Mouse (Mus musculus) heart, postnatal 14 days (tissue): ENCODE measurements around the gene Saa3. TPM values are rescaled to one million over a fixed set of nuclear protein-coding genes. Genes with fewer than 3 reads are reported as not detected.
A peak's percentile ranks its signal among the peaks of the same experiment; 100 is the strongest.
"Not testable (repeated sequence)": the region's sequence is repeated elsewhere in the genome, so short reads cannot be mapped to it uniquely, and the experiment has no call there.

Experiments used
- DNase-seq, 2 experiments: peaks; one replicate each; pipeline ENCODE4 v3.0.0; 2021 to 2022
- intact Hi-C: fragments of 180-260 bp; cut with DNase I; formaldehyde crosslinking; loops from one replicate; pipeline ENCODE4 v1.15.1; 2025
- total RNA-seq, 2 experiments: library from RNA; stranded (reverse); gene quantifications; 2 replicates each; pipeline ENCODE4 v1.2.3; 2021

The Saa3 gene
- total RNA-seq, 2 experiments from 2014 or later: 1.6 TPM

DNA sequence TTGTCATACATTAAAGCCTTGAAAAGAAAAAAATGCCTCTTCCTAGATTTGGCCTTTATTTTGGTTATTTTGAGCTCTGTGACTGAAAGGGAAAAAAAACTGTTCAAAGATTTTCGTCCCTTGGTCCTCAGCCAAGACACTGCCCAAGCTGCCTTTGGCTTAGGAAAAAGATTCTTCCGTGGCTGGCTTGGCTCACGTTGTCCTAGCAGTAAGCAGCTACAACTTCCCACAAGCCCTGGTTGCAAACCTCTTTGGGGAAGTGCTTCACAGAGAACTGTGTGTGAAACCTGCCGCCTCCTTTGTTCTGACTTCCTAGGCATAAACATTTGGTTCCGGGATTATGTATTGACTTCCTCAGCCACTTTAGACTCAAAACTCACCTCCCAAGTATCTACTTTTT is 1.4 kb upstream of the Saa3 start:
- intact Hi-C loops: loop anchor here (10.0 kb wide), 1 partner anchor 288 kb away; the partner anchor contains the start of gene Spty2d1
- DNase-seq: peak; percentile 14 to 27

GRCm38 (mm10) chr7:46714518-46714917 is 982 bp downstream of the Saa3 start:
- DNase-seq: peak; percentile 65 to 77
- intact Hi-C loops: loop anchor here (2.0 to 10.0 kb wide), 2 partner anchors 56 to 290 kb away; partner anchors contain the start of gene Spty2d1

DNA sequence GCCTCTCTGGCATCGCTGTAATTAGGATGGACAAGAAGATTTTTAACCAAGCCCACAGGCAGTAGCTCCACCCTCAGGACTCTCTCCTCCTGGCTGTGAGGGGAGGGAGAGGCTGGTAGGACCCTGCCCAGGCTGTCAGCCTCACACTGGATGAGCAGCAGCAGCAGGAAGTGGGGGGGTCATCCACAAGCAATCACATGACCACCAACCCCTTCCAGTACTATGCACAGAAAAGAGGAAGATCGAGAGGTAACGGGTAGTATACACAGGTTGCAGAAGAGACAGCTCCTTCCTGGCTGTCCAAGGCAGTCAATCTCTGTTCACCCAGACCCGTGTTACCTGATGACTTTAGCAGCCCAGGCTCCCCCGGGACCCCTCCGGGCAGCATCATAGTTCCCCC is 3.2 kb downstream of the Saa3 start:
- DNase-seq: no peak
- intact Hi-C loops: loop anchor here (10.0 kb wide), 1 partner anchor 293 kb away; the partner anchor contains the start of gene Spty2d1

DNA sequence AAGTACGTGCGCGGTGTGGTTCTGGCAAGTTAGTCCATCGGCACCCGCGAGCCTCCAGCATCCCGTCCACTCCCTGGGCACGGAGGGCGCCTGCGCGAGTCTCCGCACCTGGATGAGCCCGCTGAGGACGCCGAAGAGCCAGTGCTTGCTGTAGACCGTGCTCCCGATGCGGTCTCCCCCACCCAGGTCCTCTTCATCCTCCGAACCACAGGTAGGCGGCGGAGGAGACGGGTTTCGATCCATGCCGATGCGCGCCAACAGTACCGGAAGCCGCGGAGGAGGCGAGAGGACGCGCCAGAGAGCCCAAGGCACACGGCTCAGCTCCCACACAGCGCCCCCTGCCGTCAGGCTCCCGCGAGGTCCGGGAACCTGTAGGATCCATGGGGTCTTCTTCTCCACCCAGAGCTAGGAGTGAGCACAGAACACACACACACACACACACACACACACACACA is 5.1 kb downstream of the Saa3 start, which contains the start of gene Saal1:
Gene Saal1, minus strand, starts transcription at position 291 of the 455 bp plus-strand sequence.
- DNase-seq: peak; percentile 88 to 92
- intact Hi-C loops: loop anchor here (10.0 kb wide), 1 partner anchor 294 kb away; the partner anchor contains the start of gene Spty2d1

DNA sequence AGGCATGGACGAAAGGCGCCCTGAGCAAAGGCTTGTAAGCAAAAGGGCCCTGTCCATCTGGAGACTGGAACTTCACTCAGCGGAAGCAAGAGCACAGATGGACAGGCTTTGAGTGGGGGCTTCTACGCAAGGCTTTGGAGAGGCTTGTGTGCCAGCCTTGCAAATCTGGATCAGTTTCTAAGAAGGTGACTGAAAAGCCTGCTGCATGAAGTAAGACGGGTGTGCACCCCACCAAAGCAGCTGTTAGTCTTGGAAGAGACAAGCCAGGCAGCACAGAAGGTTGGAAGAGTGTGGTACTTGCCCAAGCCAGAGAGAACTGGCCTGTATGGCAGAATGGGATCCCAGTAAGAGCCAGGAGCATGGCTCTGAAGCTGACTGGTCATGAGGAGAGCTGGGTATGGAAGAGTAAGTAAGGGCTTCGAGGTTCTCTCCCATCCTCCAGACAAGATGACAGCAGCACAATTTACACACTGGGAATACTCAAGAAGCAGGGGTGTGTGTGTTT is 14.9 kb downstream of the Saa3 start:
- no peak for DNase-seq
- intact Hi-C loops: no loop called here

DNA sequence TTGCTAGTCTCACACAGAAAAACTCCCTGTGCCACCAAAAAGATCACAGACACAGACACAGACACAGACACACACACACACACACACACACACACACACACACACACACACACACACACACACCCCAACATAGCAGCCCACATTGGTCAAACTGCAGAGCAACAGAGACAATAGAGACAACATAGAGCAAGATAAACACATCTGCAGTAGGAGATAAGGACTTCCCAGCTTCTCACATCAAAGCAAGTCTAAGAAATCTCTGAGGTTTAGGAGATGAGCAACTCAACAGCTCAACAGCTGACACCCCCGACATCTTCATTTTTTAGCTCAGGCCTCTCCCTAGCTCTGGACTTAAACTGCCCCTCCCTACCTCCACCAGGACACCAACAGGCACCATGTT is 18.7 kb downstream of the Saa3 start:
- intact Hi-C loops: no loop called here
- DNase-seq: no peak

DNA sequence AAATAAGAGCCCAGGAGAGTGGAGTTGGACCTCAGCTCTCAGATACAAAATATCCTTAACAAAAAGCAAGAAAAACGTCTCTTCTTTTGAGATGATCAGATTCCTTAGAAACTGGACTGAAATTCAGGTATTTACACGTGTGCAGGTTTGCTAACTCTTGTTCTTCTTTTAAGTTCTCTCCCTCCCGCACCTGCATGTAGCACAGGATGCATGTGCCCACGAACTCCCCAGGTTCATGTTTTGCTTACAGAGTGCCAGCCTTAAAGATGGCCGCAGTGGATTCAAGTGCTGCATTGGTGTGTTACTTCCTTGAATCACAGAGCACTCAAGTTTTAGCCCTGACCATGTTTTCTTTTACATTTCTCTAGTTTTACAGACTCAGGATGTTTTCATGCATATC is 28.7 kb downstream of the Saa3 start:
- intact Hi-C loops: no loop called here
- DNase-seq: no peak

- no peak for DNase-seq
- intact Hi-C loops: no loop called here
Observed at GRCm38 (mm10) chr7:46680732-46681131, 34.8 kb downstream of the Saa3 start.

DNA sequence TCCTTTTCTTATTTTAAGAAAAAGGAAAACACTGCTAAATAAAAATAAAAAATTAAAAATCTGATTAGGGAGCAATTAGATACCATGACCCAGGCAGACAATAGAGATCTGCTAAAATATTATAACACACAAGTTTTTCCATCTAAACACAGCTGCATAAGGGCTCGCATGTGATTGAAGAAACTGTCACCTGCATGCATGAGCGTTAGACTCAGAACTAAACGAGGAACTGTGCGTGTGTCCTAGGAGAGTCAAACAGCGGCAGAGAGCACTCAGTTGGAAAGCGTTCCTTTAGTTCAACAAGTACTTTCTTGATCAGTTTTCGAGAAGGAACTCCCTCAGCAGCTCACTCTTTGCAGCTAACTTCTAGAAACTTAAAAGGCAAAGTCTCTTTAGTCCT is 36.5 kb downstream of the Saa3 start:
- DNase-seq, intact Hi-C loops: not testable (repeated sequence)

DNA sequence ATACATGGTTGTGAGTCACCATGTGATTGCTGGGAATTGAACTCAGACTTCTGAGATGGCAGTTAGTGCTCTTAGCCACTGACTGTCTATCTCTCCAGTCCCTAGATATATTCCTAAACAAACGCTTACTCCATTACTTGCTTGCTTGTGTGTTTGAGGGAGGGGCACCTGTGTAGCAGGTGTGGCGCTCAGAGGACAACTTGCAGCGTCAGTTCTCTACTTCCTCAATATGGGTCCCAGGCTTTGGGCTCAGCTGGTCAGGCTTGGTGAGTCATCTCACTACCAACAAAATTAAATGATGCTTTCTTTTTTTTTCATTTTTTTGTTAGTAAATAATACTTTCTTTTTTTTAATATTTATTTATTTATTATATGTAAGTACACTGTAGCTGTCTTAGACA is 37.1 kb downstream of the Saa3 start:
- intact Hi-C loops: no loop called here

GRCm38 (mm10) chr7:46676808-46677360 is 38.6 kb downstream of the Saa3 start:
- intact Hi-C loops: no loop called here

More for the DNA sequence above, 37.1 kb downstream of the Saa3 start:
- DNase-seq: no peak

DNA sequence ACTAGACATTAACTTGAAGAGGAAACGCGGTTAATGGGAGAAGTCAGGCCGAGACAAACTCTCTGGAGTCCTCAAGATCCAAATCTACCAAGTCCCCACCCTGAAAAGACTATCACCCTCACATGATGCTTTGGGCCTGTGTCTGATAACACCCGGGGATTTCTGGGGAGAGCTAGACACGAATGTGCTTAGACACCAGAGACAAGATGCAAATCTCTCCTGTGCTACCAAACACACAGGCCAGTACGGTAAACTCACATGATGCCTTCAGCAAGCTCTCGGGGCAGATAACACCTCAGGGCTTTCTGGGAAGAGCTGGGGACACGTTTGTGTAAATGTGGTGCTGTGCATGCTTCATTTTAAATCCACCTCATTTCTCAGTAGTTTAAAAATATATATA is 39.6 kb downstream of the Saa3 start:
- no peak for DNase-seq
- intact Hi-C loops: no loop called here

More at GRCm38 (mm10) chr7:46676808-46677360, 38.6 kb downstream of the Saa3 start:
- no peak for DNase-seq

DNA sequence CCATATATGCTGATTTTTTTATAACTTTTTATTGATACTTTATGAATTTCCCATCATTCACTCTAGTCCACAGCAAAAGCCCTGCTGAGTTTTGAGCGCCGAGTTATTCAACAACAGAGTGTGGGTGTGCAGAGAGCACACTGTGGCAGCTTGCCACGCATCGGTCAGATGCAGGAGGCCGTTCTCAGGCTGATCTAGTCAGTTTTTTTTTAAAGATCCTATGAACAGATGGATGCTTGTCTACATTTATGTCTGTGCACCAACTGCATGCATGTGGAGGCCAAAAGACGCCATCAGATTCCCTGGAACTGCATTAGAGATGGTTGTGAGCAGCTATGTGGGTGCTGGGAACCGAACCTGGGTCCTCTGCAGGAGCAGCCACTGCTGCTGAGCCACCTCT is 40.4 kb downstream of the Saa3 start:
- DNase-seq: no peak
- intact Hi-C loops: no loop called here

- DNase-seq: no peak
- intact Hi-C loops: no loop called here
Observed at GRCm38 (mm10) chr7:46672160-46672672, 43.3 kb downstream of the Saa3 start, which contains the start of gene Tph1. Tph1 (minus strand) TSS chr7:46672537.

DNA sequence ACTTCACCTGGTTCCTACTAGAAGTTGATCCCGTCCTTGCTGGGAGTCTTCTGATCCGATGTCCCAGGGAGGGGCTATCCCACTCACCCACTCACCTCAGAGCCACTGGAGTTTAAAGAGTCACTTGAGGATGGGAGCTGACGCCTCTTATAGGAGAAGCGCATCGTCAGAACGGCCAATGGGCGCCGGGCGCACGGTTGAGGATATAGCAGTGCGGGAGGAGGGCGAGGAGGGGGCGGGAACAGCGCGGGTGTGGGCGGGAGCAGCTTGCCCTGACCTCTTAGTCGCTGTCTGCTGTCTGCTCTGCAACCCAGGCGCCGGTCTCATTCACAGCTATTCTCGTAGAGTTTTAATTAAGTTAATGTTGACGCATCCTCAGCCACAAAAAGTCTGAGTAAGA is 48.2 kb downstream of the Saa3 start:
- intact Hi-C loops: no loop called here
- DNase-seq: no peak

GRCm38 (mm10) chr7:46665236-46665635 is 50.3 kb downstream of the Saa3 start:
- peak; percentile 5 to 7 for DNase-seq
- intact Hi-C loops: no loop called here

Other genes starting within 250 kb of the Saa3 start
- gene Sergef, start 75.9 kb downstream of the Saa3 start, total RNA-seq: 1 to 10 TPM; 3.7 to 4.1 TPM
- gene Tph1, start 43.2 kb downstream of the Saa3 start, total RNA-seq: under 1 TPM in 1 of 2 experiments, not detected in 1; 0.17 TPM
- 1 to 10 TPM; 4.2 to 4.3 TPM for gene Saal1, start 5.0 kb downstream of the Saa3 start, total RNA-seq
- not detected for gene Saa4, start 16.9 kb upstream of the Saa3 start, total RNA-seq
- gene Saa1, start 27.3 kb upstream of the Saa3 start, total RNA-seq: not detected
- gene Saa2, start 36.1 kb upstream of the Saa3 start, total RNA-seq: not detected
- gene Hps5, start 80.4 kb upstream of the Saa3 start, total RNA-seq: 10 to 100 TPM in 1 of 2 experiments, 1 to 10 TPM in 1; 8.0 to 12.5 TPM
- 10 to 100 TPM; 18.2 to 19.0 TPM for gene Gtf2h1, start 80.4 kb upstream of the Saa3 start, total RNA-seq
- gene Ldha, start 125.8 kb upstream of the Saa3 start, total RNA-seq: 100 to 1,000 TPM; 746 to 778 TPM
- gene Ldhc, start 145.5 kb upstream of the Saa3 start, total RNA-seq: not detected
- 10 to 100 TPM; 59.6 to 66.3 TPM for gene Tsg101, start 204.3 kb upstream of the Saa3 start, total RNA-seq
- 1 to 10 TPM; 8.1 to 9.7 TPM for gene Uevld, start 242.8 kb upstream of the Saa3 start, total RNA-seq